Mouse (Mus musculus) neural tube, embryonic 11.5 days (tissue): ENCODE measurements around the gene Ncoa1. TPM values are rescaled to one million over a fixed set of nuclear protein-coding genes. Genes with fewer than 3 reads are reported as not detected.

Experiments used
- ATAC-seq: fragments of 200-750 bp; cut with Nextera tagmentation; 2 replicates; pipeline ENCODE4 v1.8.0; 2017; ENCODE audit warnings: moderate number of reproducible peaks, mild to moderate bottlenecking, moderate TSS enrichment, moderate library complexity; ENCODE audit not compliant: insufficient read depth, low FRiP score, low TSS enrichment
- DNase-seq: peaks from one replicate; pipeline ENCODE4 v3.0.0-alpha.2; 2015; ENCODE audit warnings: low spot score
- H3K27ac ChIP-seq: fragments of 300-500 bp; sonication (generic); 2 replicates; pipeline ENCODE4 v1.5.1; 2014; ENCODE audit warnings: low read depth, mild to moderate bottlenecking, low read length
- H3K27me3 ChIP-seq: fragments of 300-500 bp; sonication (generic); 2 replicates; pipeline ENCODE4 v1.6.1; 2014; ENCODE audit warnings: mild to moderate bottlenecking, low read length, mixed read lengths; ENCODE audit not compliant: control insufficient read depth, insufficient read depth
- H3K36me3 ChIP-seq: fragments of 300-500 bp; sonication (generic); 2 replicates; pipeline ENCODE4 v1.6.1; 2014; ENCODE audit warnings: mild to moderate bottlenecking, low read length, moderate library complexity, mixed read lengths; ENCODE audit not compliant: control insufficient read depth, insufficient read depth
- H3K4me1 ChIP-seq: fragments of 300-500 bp; sonication (generic); 2 replicates; pipeline ENCODE4 v1.6.1; 2014; ENCODE audit warnings: low read length, mixed read lengths; ENCODE audit not compliant: control insufficient read depth, insufficient read depth
- H3K4me2 ChIP-seq: fragments of 300-500 bp; sonication (generic); 2 replicates; pipeline ENCODE4 v1.6.1; 2014; ENCODE audit warnings: low read depth, mild to moderate bottlenecking, moderate library complexity
- H3K4me3 ChIP-seq: fragments of 300-500 bp; sonication (generic); 2 replicates; pipeline ENCODE4 v1.5.1; 2014; ENCODE audit warnings: low read depth, low read length
- H3K9ac ChIP-seq: fragments of 300-500 bp; sonication (generic); 2 replicates; pipeline ENCODE4 v1.6.1; 2014; ENCODE audit warnings: mild to moderate bottlenecking, low read length
- H3K9me3 ChIP-seq: fragments of 300-500 bp; sonication (generic); 2 replicates; pipeline ENCODE4 v1.6.1; 2016; ENCODE audit warnings: low read length; ENCODE audit not compliant: control insufficient read depth
- WGBS: fragments of 180-500 bp; shearing (Covaris S2); extraction: QIAGEN DNeasy Blood & Tissue Kit; methylation state at CpG from one replicate; pipeline ENCODE4 v1.1.7; 2014; 5-methylcytosine and 5-hydroxymethylcytosine counted together
- polyA plus RNA-seq: library from polyadenylated mRNA; unstranded; fragments of >200 nt; fragmentation: Nextera tagmentation; extraction: Ambion mirVana; gene quantifications from 2 replicates; pipeline ENCODE4 v1.2.1, GENCODE M21; 2014

Ncoa1 gene
- 8.6 and 9.3 TPM in 2 replicates for polyA plus RNA-seq

DNA sequence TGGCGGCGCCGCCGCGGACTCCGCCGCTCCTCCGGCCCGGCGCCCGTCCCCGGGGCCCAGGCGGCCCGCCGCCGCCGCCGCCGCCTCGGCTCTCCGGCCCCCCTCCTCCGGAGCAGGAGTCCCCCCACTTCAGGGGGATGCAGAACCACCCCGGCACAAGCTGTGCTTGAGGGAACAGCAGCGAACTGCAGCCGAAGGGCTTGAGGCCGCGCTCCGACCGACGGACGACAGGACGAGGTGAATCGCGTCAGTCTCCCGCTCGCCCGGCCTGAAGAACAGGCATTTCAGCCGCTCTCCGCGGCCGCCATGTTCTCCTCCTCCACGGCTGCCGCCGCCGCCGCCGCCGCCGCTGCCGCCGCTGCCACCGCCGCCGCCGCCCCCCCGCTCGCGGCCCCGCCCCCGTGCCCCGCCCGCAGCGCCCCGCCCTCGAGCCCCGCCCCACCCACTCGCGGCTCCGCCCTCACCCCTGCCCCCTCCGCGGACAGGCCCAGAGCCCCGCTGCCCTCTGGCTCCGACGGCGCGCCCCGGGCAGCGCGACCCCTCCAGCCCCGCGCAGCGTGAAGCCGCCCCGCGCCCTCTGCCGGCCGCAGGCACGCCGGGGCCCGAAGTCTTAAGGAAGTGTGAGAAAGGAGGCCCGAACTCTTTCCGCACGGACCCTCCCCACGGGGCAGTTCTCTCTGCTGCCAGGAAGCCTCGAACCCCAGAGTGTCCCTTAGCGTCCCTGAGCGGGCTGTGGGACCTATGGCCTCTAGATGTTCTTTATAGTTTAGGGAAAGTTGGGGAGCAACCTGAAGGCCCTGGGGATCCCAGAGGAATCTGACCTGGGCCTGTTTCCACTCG, at the start of gene Ncoa1:
Gene Ncoa1, minus strand, starts transcription at position 351 of the 840 bp plus-strand sequence.
- under 1% methylated on average over 46 of the region's 98 CpGs for WGBS

GRCm38 (mm10) chr12:4524546-4524945, 47.6 kb upstream of the Ncoa1 start:
- DNase-seq (no peak), ATAC-seq (no peak)
- 39% methylated on average over 7 of the region's 7 CpGs for WGBS
- Histone ChIP-seq H3K9ac (no peak overlapping the region), H3K4me3 (no peak overlapping the region), H3K36me3 (no peaks in the 10 kb centered on the region), H3K27ac (no peak overlapping the region), H3K27me3 (no peaks in the 10 kb centered on the region), H3K9me3 (no peaks in the 10 kb centered on the region), H3K4me1 (peaks cover 7% of the 10 kb centered on the region; the same call in 1 of the 2 replicates), H3K4me2 (no peak overlapping the region)

More for the DNA sequence above, at the start of gene Ncoa1:
- H3K27me3 ChIP-seq = no peaks in the 10 kb centered on the region
- H3K4me2 ChIP-seq = peak within 1 kb of the TSS; percentile 80
- H3K4me1 ChIP-seq = peaks cover 8% of the 10 kb centered on the region
- peak within 1 kb of the TSS; percentile 96 for H3K9ac ChIP-seq
- H3K36me3 ChIP-seq = no peaks in the 10 kb centered on the region
- peak within 1 kb of the TSS; percentile 95 for H3K4me3 ChIP-seq
- H3K27ac ChIP-seq = peak within 1 kb of the TSS; percentile 95
- no peaks in the 10 kb centered on the region for H3K9me3 ChIP-seq
- peak; percentile 77 for DNase-seq
- ATAC-seq = peak; percentile 78

DNA sequence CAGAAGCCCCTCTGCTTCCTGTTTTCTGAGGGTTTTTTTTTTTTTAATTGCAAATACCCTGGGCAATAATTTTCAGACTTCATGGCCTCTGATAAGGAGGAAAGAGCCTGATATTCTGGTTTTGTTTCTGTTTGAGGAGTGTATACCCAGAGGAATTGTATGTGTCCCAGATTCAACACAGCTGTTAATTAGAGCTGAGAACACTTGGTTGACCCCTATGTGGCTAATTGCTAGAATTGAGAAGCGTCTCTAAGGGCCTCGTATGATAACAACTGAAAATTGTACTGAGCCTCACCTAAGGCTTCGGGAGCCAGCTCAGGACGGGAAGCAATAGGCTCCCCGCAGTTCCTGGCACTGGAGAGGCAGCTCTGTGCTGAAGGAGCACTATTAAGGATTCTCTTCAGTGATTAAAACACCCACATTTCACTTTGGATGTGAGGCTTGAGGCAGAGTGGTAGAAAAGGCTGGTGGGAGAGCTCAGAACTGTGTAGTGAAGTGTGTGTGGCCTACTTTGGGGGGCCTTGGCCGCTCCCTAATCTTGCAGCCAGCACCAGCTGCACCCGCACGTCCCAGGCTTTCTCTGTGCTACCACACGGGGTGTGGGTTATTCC, 46.8 kb upstream of the Ncoa1 start:
- Histone ChIP-seq H3K4me1 (peaks cover 7% of the 10 kb centered on the region; the same call in 1 of the 2 replicates), H3K4me2 (peak overlapping the region; percentile 11; the same call in 1 of the 2 replicates), H3K9me3 (no peaks in the 10 kb centered on the region), H3K9ac (no peak overlapping the region), H3K36me3 (no peaks in the 10 kb centered on the region), H3K4me3 (no peak overlapping the region), H3K27me3 (no peaks in the 10 kb centered on the region), H3K27ac (no peak overlapping the region)
- ATAC-seq (no peak; the same call in 1 of the 2 replicates), DNase-seq (no peak)
- WGBS = 20% methylated on average over 9 of the region's 9 CpGs

DNA sequence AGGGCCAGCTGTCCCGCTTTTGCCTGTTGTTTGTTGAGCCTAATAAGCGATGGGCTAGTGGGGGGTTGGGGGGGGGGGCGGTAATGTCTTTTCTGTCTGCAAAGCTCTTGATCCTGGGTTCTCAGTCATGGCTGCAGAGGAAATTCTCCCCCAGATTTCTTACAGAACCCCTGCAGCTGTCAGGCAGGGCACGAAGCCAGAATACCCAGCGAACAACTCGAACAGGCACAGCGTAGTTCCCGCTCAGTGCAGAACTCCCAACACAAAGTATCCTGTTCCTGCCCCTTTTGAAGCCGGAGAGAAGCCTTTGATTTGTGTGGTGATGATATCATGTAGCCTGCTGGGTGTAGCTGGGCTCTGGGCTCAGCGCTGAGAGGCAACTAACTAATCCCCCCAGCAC, 46.2 kb upstream of the Ncoa1 start:
- H3K4me1 ChIP-seq = peaks cover 7% of the 10 kb centered on the region; the same call in 1 of the 2 replicates
- no peak overlapping the region for H3K27ac ChIP-seq
- no peak overlapping the region for H3K9ac ChIP-seq
- H3K4me3 ChIP-seq = no peak overlapping the region
- no peaks in the 10 kb centered on the region for H3K9me3 ChIP-seq
- WGBS = 4% methylated on average over 10 of the region's 10 CpGs
- no peaks in the 10 kb centered on the region for H3K36me3 ChIP-seq
- DNase-seq (peak; percentile 58), ATAC-seq (peak; percentile 48; the same call in 1 of the 2 replicates)
- no peaks in the 10 kb centered on the region for H3K27me3 ChIP-seq
- peak overlapping the region; percentile 11 for H3K4me2 ChIP-seq

DNA sequence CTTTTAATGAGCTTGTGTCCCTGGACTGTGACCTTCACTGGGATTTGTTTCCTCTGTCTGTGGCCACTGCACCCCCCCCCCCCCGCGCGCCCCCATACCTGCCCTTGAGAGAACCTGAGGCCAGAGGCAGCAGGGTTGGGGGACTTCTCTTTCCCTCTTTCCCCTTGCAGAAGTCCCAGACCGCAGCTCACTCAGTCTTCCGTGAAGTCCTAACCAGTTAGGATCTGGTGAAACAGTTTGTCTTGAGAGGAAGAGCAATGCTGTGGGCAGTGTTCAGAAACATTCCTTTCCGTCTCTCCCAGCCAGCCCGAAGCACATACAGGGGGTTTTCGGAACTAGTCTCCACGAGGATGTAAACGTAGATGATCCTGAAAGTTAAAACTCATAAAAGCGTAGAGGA, 42.0 kb upstream of the Ncoa1 start:
- no peaks in the 10 kb centered on the region for H3K9me3 ChIP-seq
- 79% methylated on average over 9 of the region's 11 CpGs for WGBS
- ATAC-seq (no peak), DNase-seq (no peak)
- no peaks in the 10 kb centered on the region for H3K36me3 ChIP-seq
- no peaks in the 10 kb centered on the region for H3K27me3 ChIP-seq
- no peak overlapping the region for H3K4me2 ChIP-seq
- H3K9ac ChIP-seq = no peak overlapping the region
- H3K27ac ChIP-seq = no peak overlapping the region
- H3K4me3 ChIP-seq = no peak overlapping the region
- peaks cover 5% of the 10 kb centered on the region; the same call in 1 of the 2 replicates for H3K4me1 ChIP-seq

DNA sequence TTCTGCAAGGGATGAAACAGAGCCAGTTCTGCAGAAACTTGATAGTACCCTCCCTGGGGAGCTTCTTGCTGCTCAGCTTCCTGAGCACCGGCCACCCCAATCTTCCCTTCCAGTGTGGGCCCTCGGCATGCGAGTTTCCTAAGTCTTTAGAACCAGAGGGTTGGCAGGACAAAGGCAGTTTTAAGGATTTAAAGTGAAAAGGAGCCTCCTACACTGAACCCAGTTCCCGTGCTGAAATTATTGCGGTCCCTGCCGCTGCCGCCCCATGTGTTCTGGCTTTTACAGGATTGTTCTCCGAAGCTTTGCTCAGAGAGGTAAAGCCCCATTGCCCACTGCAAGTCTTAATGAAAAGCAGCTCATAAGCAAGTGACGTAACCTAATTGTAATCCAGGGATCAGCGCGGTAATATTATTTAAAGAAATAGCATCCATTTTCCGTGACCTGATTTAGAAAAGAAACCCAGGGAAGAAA, 32.6 kb upstream of the Ncoa1 start:
- Histone ChIP-seq H3K27me3 (no peaks in the 10 kb centered on the region), H3K4me3 (no peak overlapping the region), H3K9me3 (no peaks in the 10 kb centered on the region), H3K4me1 (0 out of 2 replicates have a peak, but pooled peaks cover 3% of the 10 kb centered on the region), H3K27ac (no peak overlapping the region), H3K36me3 (no peaks in the 10 kb centered on the region), H3K9ac (no peak overlapping the region), H3K4me2 (no peak overlapping the region)
- 73% methylated on average over 12 of the region's 12 CpGs for WGBS
- DNase-seq (no peak), ATAC-seq (no peak)

- H3K4me2 ChIP-seq = no peak overlapping the region
- WGBS = 71% methylated on average over 1 of the region's 1 CpGs
- H3K36me3 ChIP-seq = no peaks in the 10 kb centered on the region
- H3K27me3 ChIP-seq = no peaks in the 10 kb centered on the region
- ATAC-seq = no peak
- H3K4me3 ChIP-seq = no peak overlapping the region
- H3K9ac ChIP-seq = no peak overlapping the region
- 0 out of 2 replicates have a peak, but pooled peaks cover 3% of the 10 kb centered on the region for H3K4me1 ChIP-seq
- no peaks in the 10 kb centered on the region for H3K9me3 ChIP-seq
- H3K27ac ChIP-seq = no peak overlapping the region
- DNase-seq = no peak
Observed at GRCm38 (mm10) chr12:4508182-4508581, 31.2 kb upstream of the Ncoa1 start.

GRCm38 (mm10) chr12:4507461-4507860, 30.5 kb upstream of the Ncoa1 start:
- H3K4me1 ChIP-seq = 0 out of 2 replicates have a peak, but pooled peaks cover 3% of the 10 kb centered on the region
- no peaks in the 10 kb centered on the region for H3K9me3 ChIP-seq
- no peak overlapping the region for H3K4me3 ChIP-seq
- WGBS = 15% methylated on average over 6 of the region's 6 CpGs
- H3K27me3 ChIP-seq = no peaks in the 10 kb centered on the region
- H3K4me2 ChIP-seq = no peak overlapping the region
- H3K36me3 ChIP-seq = no peaks in the 10 kb centered on the region
- peak; percentile 46 for DNase-seq
- no peak overlapping the region for H3K27ac ChIP-seq
- ATAC-seq = peak; percentile 92
- H3K9ac ChIP-seq = no peak overlapping the region
